Mouse (Mus musculus) embryonic facial prominence, embryonic 12.5 days (tissue): Measurements from ENCODE around the gene Swsap1. TPM values are rescaled to one million over a fixed set of nuclear protein-coding genes. Genes with fewer than 3 reads are reported as not detected.
A peak's percentile ranks its signal among the peaks of the same experiment; 100 is the strongest.

Source experiments
- ATAC-seq: fragments of 200-750 bp; cut with Nextera tagmentation; 2 replicates; pipeline ENCODE4 v1.8.0; 2017; ENCODE audit not compliant: insufficient number of reproducible peaks, insufficient read depth, low FRiP score, low TSS enrichment
- H3K27ac ChIP-seq: fragments of 300-500 bp; sonication (generic); 2 replicates; pipeline ENCODE4 v1.5.1; 2016; ENCODE audit warnings: mild to moderate bottlenecking
- H3K27me3 ChIP-seq: fragments of 300-500 bp; sonication (generic); 2 replicates; pipeline ENCODE4 v1.6.1; 2016; ENCODE audit warnings: mild to moderate bottlenecking, moderate library complexity
- H3K36me3 ChIP-seq: fragments of 300-500 bp; sonication (generic); 2 replicates; pipeline ENCODE4 v1.6.1; 2016; ENCODE audit warnings: mild to moderate bottlenecking
- H3K4me1 ChIP-seq: fragments of 300-500 bp; sonication (generic); 2 replicates; pipeline ENCODE4 v1.6.1; 2016
- H3K4me2 ChIP-seq: fragments of 300-500 bp; sonication (generic); replicated peaks from 2 replicates; pipeline ENCODE4 v1.6.1; 2016; ENCODE audit warnings: mild to moderate bottlenecking, moderate library complexity
- H3K4me3 ChIP-seq: fragments of 300-500 bp; sonication (generic); 2 replicates; pipeline ENCODE4 v1.5.1; 2016; ENCODE audit warnings: mild to moderate bottlenecking
- H3K9ac ChIP-seq: fragments of 300-500 bp; sonication (generic); 2 replicates; pipeline ENCODE4 v1.6.1; 2016; ENCODE audit warnings: mild to moderate bottlenecking, moderate library complexity
- H3K9me3 ChIP-seq: fragments of 300-500 bp; sonication (generic); 2 replicates; pipeline ENCODE4 v1.6.1; 2016; ENCODE audit warnings: mild to moderate bottlenecking, moderate library complexity
- WGBS: fragments of 180-500 bp; shearing (Covaris S2); methylation state at CpG from one replicate; pipeline ENCODE4 v1.1.7; 2016; 5-methylcytosine and 5-hydroxymethylcytosine counted together
- polyA plus RNA-seq: library from polyadenylated mRNA; unstranded; fragments of >200 nt; fragmentation: Nextera tagmentation; extraction: Ambion mirVana; gene quantifications from 2 replicates; pipeline ENCODE4 v1.2.1, GENCODE M21; 2016

The Swsap1 gene
- polyA plus RNA-seq, 1 experiment from 2014 or later, result 5.6 TPM

GRCm38 (mm10) chr9:21925034-21925433 lies 30.5 kb upstream of the Swsap1 start:
- Histone ChIP-seq H3K27me3 (no peaks in the 10 kb centered on the region), H3K4me3 (no peak overlapping the region), H3K9me3 (no peaks in the 10 kb centered on the region), H3K9ac (no peak overlapping the region), H3K4me1 (peaks cover 13% of the 10 kb centered on the region), H3K27ac (no peak overlapping the region), H3K36me3 (peaks cover 5% of the 10 kb centered on the region; the same call in 1 of the 2 replicates), H3K4me2 (no peak overlapping the region)
- WGBS, result 89% methylated on average over 3 of the region's 3 CpGs
- no peak for ATAC-seq

DNA sequence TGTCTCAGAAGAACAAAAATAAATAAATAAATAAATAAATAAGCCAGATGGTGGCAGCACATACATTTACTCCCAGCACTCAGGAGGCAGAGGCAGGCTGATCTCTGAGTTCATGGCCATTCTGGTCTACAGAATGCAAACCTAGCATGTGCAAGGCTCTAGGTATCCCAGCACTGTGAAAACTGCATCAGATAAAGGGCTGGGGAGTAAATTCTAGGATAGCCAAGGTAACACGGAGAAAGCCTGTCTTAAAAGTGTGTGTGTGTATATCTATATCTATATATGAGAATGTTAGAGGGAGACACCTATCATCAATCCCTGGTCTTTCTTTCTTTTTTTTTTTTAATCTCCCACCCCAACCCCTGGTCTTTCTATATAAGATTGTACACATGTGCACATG lies 30.0 kb upstream of the Swsap1 start:
- ATAC-seq, result no peak
- Histone ChIP-seq H3K27me3 (no peaks in the 10 kb centered on the region), H3K4me2 (no peak overlapping the region), H3K9me3 (no peaks in the 10 kb centered on the region), H3K27ac (no peak overlapping the region), H3K4me1 (peaks cover 13% of the 10 kb centered on the region), H3K36me3 (peaks cover 5% of the 10 kb centered on the region; the same call in 1 of the 2 replicates), H3K9ac (no peak overlapping the region), H3K4me3 (no peak overlapping the region)
- 95% methylated on average over 1 of the region's 1 CpGs for WGBS

DNA sequence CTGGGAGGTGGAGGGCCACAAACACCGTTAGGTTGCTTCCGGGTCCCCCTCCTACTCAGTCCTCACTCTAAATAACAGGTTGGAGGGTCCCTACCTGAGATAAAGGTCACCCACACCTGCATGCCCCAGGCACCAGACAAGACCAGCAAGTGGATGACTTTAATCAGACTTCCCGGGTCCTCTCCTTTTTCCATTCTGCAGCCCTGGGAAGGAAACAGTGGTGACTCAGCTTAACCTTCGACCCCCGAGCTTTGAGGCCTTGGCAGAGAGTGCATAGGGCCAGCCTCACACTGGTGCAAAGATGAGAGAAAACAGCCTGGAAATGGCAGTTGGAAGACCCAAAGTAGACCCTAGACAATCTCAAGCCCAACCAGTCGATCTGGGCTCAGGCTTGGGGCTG lies 29.4 kb upstream of the Swsap1 start:
- WGBS, result 75% methylated on average over 6 of the region's 6 CpGs

DNA sequence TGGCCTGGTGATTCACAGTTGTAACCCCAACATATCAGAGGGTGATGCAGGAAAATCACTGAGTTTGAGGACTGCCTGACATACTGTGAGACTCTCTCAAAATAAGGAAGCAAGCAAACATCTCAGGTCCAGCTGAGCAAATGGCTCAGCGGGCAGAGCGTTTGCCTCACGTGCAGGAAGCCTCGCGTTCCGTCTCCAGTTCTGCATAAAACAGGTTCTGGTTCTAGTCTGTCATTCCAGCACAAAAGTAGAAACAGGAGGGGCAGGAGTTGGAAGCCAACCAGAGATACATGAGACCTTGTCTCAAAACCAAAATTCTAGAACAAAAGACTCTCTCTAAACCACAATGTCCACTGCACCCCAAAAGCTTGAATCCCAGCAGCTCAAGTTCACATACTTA lies 28.8 kb upstream of the Swsap1 start:
- Histone ChIP-seq H3K9me3 (no peaks in the 10 kb centered on the region), H3K27ac (no peak overlapping the region), H3K4me2 (peak overlapping the region; percentile 60), H3K9ac (peak overlapping the region; percentile 55), H3K36me3 (peaks cover 2% of the 10 kb centered on the region; the same call in 1 of the 2 replicates), H3K4me1 (peaks cover 13% of the 10 kb centered on the region), H3K27me3 (no peaks in the 10 kb centered on the region), H3K4me3 (peak overlapping the region; percentile 53)
- ATAC-seq, result no peak
- 2% methylated on average over 6 of the region's 6 CpGs for WGBS

More for the DNA sequence above, 29.4 kb upstream of the Swsap1 start:
- ATAC-seq, result no peak
- Histone ChIP-seq H3K9ac (peak overlapping the region; percentile 55; the same call in 1 of the 2 replicates), H3K4me3 (peak overlapping the region; percentile 53; the same call in 1 of the 2 replicates), H3K27me3 (no peaks in the 10 kb centered on the region), H3K27ac (no peak overlapping the region), H3K36me3 (peaks cover 5% of the 10 kb centered on the region; the same call in 1 of the 2 replicates), H3K9me3 (no peaks in the 10 kb centered on the region), H3K4me2 (peak overlapping the region; percentile 60), H3K4me1 (peaks cover 13% of the 10 kb centered on the region)

GRCm38 (mm10) chr9:21927208-21927753 lies 28.3 kb upstream of the Swsap1 start, which contains the start of the genes Ccdc159 and Tmem205:
Gene Ccdc159 (plus strand): TSS chr9:21927471.
Gene Tmem205 (minus strand): TSS chr9:21927556.
- H3K36me3 ChIP-seq, result no peaks in the 10 kb centered on the region
- H3K4me2 ChIP-seq, result peak within 1 kb of the TSS; percentile 60
- peaks cover 13% of the 10 kb centered on the region for H3K4me1 ChIP-seq
- peak within 1 kb of the TSS; percentile 53 for H3K4me3 ChIP-seq
- no peaks in the 10 kb centered on the region for H3K9me3 ChIP-seq
- H3K27me3 ChIP-seq, result no peaks in the 10 kb centered on the region
- peak; percentile 96 for ATAC-seq
- H3K9ac ChIP-seq, result peak within 1 kb of the TSS; percentile 55
- no peak within 1 kb of the TSS for H3K27ac ChIP-seq
- under 1% methylated on average over 28 of the region's 28 CpGs for WGBS

GRCm38 (mm10) chr9:21929208-21929607 lies 26.3 kb upstream of the Swsap1 start:
- Histone ChIP-seq H3K4me2 (no peak overlapping the region), H3K4me3 (no peak overlapping the region), H3K36me3 (no peaks in the 10 kb centered on the region), H3K9me3 (no peaks in the 10 kb centered on the region), H3K27ac (no peak overlapping the region), H3K4me1 (peaks cover 9% of the 10 kb centered on the region), H3K27me3 (no peaks in the 10 kb centered on the region), H3K9ac (no peak overlapping the region)
- 78% methylated on average over 3 of the region's 3 CpGs for WGBS
- ATAC-seq, result no peak

- WGBS, result 53% methylated on average over 2 of the region's 2 CpGs
- H3K4me1 ChIP-seq, result no peaks in the 10 kb centered on the region
- no peaks in the 10 kb centered on the region for H3K9me3 ChIP-seq
- no peaks in the 10 kb centered on the region for H3K27me3 ChIP-seq
- no peak overlapping the region for H3K4me3 ChIP-seq
- no peak overlapping the region for H3K4me2 ChIP-seq
- no peak overlapping the region for H3K9ac ChIP-seq
- no peaks in the 10 kb centered on the region for H3K36me3 ChIP-seq
- ATAC-seq, result no peak
- H3K27ac ChIP-seq, result no peak overlapping the region
Observed at GRCm38 (mm10) chr9:21932006-21932405, 23.5 kb upstream of the Swsap1 start.

- Histone ChIP-seq H3K9me3 (no peaks in the 10 kb centered on the region), H3K4me3 (no peak overlapping the region), H3K27ac (no peak overlapping the region), H3K36me3 (no peaks in the 10 kb centered on the region), H3K4me1 (peaks cover 6% of the 10 kb centered on the region; the same call in 1 of the 2 replicates), H3K4me2 (no peak overlapping the region), H3K27me3 (no peaks in the 10 kb centered on the region), H3K9ac (no peak overlapping the region)
- no peak for ATAC-seq
- WGBS, result 65% methylated on average over 12 of the region's 12 CpGs
Observed at GRCm38 (mm10) chr9:21932445-21933137, 23.0 kb upstream of the Swsap1 start.

GRCm38 (mm10) chr9:21934021-21934420 lies 21.5 kb upstream of the Swsap1 start:
- H3K4me2 ChIP-seq, result no peak overlapping the region
- H3K27me3 ChIP-seq, result no peaks in the 10 kb centered on the region
- ATAC-seq, result no peak
- no peaks in the 10 kb centered on the region for H3K36me3 ChIP-seq
- H3K27ac ChIP-seq, result no peak overlapping the region
- H3K9me3 ChIP-seq, result no peaks in the 10 kb centered on the region
- peaks cover 9% of the 10 kb centered on the region; the same call in 1 of the 2 replicates for H3K4me1 ChIP-seq
- 90% methylated on average over 12 of the region's 12 CpGs for WGBS
- no peak overlapping the region for H3K4me3 ChIP-seq
- H3K9ac ChIP-seq, result no peak overlapping the region

DNA sequence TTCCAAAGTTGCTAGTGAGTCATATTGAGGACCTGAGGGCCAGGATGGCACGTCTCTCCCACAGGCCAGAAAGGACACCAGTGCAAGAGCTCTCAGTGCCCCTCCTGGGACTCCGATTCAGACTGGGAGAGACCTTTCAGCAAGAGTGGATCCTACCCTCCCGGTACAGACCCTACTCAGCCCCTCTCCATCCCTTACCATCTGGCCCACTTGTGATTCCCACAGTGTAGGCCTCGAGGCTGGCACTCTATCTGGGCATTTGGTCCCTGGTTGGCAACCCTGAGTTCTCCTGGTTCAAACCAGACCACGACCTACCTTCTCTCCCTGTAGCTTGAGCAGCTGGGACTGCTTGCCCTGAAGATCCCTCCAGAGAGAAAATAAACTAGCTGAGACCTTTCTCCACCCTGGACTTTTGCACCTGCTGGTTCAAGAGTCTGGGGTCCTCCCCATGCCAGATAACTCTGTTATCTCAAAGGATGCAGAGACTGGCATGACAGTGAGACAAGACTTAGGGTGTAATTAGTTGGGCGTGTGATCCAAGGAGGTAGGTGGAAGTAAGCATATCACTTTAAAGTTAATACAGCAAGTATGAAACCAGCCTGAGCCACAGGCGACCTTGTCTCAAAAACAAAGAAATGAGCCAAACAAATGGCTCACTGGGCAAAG lies 20.0 kb upstream of the Swsap1 start:
- H3K27ac ChIP-seq, result no peak overlapping the region
- H3K27me3 ChIP-seq, result no peaks in the 10 kb centered on the region
- 0 out of 2 replicates have a peak, but pooled peaks cover 1% of the 10 kb centered on the region for H3K36me3 ChIP-seq
- H3K4me2 ChIP-seq, result 0 out of 2 replicates have a peak overlapping the region, but pooled peaks have one; percentile 81
- H3K4me1 ChIP-seq, result peaks cover 9% of the 10 kb centered on the region; the same call in 1 of the 2 replicates
- no peaks in the 10 kb centered on the region for H3K9me3 ChIP-seq
- H3K4me3 ChIP-seq, result no peak overlapping the region
- H3K9ac ChIP-seq, result no peak overlapping the region
- no peak for ATAC-seq
- 82% methylated on average over 7 of the region's 7 CpGs for WGBS

DNA sequence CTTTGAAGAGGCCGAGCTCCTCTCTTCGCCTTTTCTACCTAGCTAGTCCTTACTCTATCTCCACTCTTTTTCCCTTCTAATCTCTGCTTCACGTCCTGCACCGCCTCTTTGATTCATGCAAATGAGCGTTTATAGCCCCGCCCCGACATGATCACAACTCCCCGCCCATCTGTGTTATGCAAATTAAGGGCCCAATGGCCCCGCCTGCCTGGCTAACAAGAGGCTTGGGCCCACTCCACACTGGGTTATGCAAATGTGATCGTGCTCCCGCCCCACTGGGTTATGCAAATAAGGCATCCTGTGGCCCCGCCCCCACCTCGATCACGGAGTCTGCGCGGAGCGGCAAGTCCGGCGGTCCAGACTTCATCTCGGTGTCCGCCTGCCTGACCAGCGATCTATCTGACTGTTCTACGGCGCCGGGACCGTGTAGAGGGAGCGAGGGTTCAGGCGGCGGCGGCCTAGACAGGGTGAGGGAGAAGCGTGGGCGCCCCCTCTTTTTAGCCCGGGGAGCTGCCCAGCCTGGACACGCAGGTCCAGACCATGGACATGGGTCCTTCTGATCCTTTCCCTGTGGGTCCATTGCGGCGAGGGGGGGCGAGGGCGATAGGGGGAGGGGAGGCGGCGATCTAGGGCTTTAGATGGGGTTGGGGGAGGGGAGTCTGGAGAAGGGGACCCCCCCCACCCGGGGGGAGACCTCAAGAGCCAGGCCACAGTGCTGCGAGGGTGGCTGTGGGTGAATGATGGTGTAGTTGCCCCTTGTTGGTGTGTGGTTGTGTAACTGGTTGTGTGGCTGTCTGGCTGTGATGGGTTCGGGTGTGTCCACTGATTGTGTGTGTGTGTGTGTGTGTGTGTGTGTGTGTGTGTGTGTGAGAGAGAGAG lies 18.6 kb upstream of the Swsap1 start, which contains the start of gene Plppr2:
TSS of gene Plppr2 (plus strand) at position 342 of the 879 bp plus-strand sequence.
- peak within 1 kb of the TSS; percentile 54; the same call in 1 of the 2 replicates for H3K27ac ChIP-seq
- H3K27me3 ChIP-seq, result no peaks in the 10 kb centered on the region
- WGBS, result 2% methylated on average over 41 of the region's 43 CpGs
- ATAC-seq, result peak; percentile 93
- H3K4me3 ChIP-seq, result peak within 1 kb of the TSS; percentile 62
- H3K36me3 ChIP-seq, result 0 out of 2 replicates have a peak, but pooled peaks cover 3% of the 10 kb centered on the region
- peak within 1 kb of the TSS; percentile 63 for H3K9ac ChIP-seq
- peak within 1 kb of the TSS; percentile 81 for H3K4me2 ChIP-seq
- H3K4me1 ChIP-seq, result peaks cover 9% of the 10 kb centered on the region; the same call in 1 of the 2 replicates
- H3K9me3 ChIP-seq, result no peaks in the 10 kb centered on the region
